Mouse (Mus musculus): ENCODE measurements around the gene Olfr91.

DNA sequence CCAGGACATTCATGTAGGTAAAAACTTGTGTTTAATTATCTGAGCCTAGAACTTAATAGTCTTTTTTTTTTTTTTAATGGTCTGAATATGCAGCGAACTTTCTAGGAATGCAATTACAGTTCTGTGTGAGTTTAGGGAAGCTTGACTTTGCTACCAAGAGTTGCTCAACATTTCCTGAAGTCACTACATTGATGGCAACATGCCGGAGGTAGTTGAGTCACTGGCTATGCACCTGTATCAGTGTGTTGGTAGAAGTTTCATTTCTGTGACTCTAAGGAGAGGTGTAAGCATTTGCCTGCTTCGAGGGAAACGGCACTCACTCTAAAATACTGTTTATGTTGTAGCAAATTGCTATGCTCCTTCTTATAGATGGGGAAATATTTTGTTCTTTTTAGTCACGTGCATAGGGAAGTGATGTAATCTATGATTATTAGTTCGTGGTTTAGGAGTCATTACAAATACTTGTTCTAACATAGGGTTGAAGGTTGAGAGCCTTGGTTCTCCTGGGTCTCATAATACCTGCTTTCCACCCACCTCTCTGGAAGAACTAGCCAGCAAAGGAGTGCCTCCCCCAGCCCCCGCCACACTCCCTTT lies 53.3 kb downstream of the Olfr91 start:
- TF ChIP-seq CTCF (conservative IDR thresholded peaks at IDR 0.05; ENCODE audit: insufficient read depth, insufficient read length, low read depth, low read length) (no peak), POLR2A (IDR thresholded peaks at IDR 0.05; ENCODE audit: low read depth, low read length) (no peak)

All from kidney, adult 2 months (tissue).